Mouse (Mus musculus) liver, adult 2 months (tissue): ENCODE measurements around the gene Gfap. TPM values are rescaled to one million over a fixed set of nuclear protein-coding genes. Genes with fewer than 3 reads are reported as not detected.
A peak's percentile ranks its signal among the peaks of the same experiment; 100 is the strongest.

Source experiments
- DNase-seq: peaks from one replicate; pipeline ENCODE4 v3.0.0-alpha.2; 2011; ENCODE audit warnings: low read depth, low spot score; ENCODE audit errors: extremely low read depth
- H3K27ac ChIP-seq: fragments of 200-500 bp; replicated peaks from 2 replicates; pipeline ENCODE4 v1.5.1; 2012; ENCODE audit warnings: low read depth, mild to moderate bottlenecking, control low read depth, inconsistent platforms, low read length; ENCODE audit not compliant: insufficient read depth
- H3K27me3 ChIP-seq: fragments of 200-500 bp; 2 replicates; pipeline ENCODE4 v1.6.1; 2012; ENCODE audit warnings: mild to moderate bottlenecking, moderate library complexity, low read length, inconsistent platforms; ENCODE audit not compliant: control insufficient read depth, insufficient read depth
- H3K36me3 ChIP-seq: fragments of 200-500 bp; 2 replicates; pipeline ENCODE4 v1.6.1; 2012; ENCODE audit warnings: low read length, inconsistent platforms; ENCODE audit not compliant: control insufficient read depth, insufficient read depth
- H3K4me1 ChIP-seq: fragments of 200-500 bp; 2 replicates; pipeline ENCODE4 v1.6.1; 2011; ENCODE audit warnings: low read length; ENCODE audit not compliant: control insufficient read depth, insufficient read depth
- H3K4me3 ChIP-seq: fragments of 200-500 bp; 2 replicates; pipeline ENCODE4 v1.5.1; 2011; ENCODE audit warnings: low read depth, mild to moderate bottlenecking, control low read depth, low read length, moderate library complexity; ENCODE audit not compliant: insufficient read depth
- H3K79me2 ChIP-seq: fragments of 200-500 bp; 2 replicates; pipeline ENCODE4 v1.6.1; 2012; ENCODE audit warnings: inconsistent platforms, mild to moderate bottlenecking, low read length, moderate library complexity; ENCODE audit not compliant: control insufficient read depth, insufficient read depth
- H3K9ac ChIP-seq: fragments of 200-500 bp; 2 replicates; pipeline ENCODE4 v1.6.1; 2012; ENCODE audit warnings: low read depth, mild to moderate bottlenecking, control low read depth, inconsistent platforms, low read length
- CTCF ChIP-seq: fragments of 200-500 bp; IDR thresholded peaks from 2 replicates; pipeline ENCODE4 v1.5.1; 2011; ENCODE audit warnings: low read depth, low read length, control low read depth
- POLR2A ChIP-seq: fragments of 200-500 bp; IDR thresholded peaks from 2 replicates; pipeline ENCODE4 v1.6.1; 2011; ENCODE audit warnings: low read length, control low read depth; ENCODE audit not compliant: insufficient read depth; ENCODE audit errors: extremely low read depth
- WGBS: fragments of 180-500 bp; shearing (Covaris S2); methylation state at CpG from one replicate; pipeline ENCODE4 v1.1.7; 2018; 5-methylcytosine and 5-hydroxymethylcytosine counted together
- polyA plus RNA-seq: library from polyadenylated mRNA; depleted of rRNA; stranded (reverse); fragments of >200 nt; gene quantifications from 2 replicates; pipeline ENCODE4 v1.2.3, GENCODE M21; 2012; rRNA removed
- total RNA-seq: library from RNA; depleted of rRNA; stranded (reverse); fragments of >200 nt; gene quantifications from 2 replicates; pipeline ENCODE4 v1.2.3, GENCODE M21; 2014; rRNA removed

Gfap gene
- total RNA-seq: 0.18 and 0.20 TPM in 2 replicates
- 0.29 and 0.35 TPM in 2 replicates for polyA plus RNA-seq

DNA sequence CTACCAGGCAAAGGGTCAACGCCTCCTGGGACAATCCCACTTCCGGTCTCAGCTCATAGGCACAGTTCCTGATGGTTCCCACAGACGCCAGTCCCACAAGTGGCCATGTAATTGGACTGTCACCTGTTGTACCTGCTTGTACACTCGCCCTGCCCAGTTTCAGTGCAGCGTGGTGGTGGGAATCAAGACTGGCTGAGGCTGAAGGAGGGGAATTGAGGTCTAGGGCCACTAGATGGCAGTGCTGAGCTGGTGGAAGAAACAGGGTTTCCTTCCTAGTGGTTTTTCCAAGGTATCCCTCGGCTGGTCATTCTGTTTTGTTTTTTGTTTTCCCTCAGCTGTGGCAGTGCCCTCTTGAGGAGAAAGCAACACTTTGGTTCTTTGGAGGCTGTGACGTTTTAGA, at the start of gene Gfap:
Gene Gfap (minus strand): TSS at position 150 of the 400 bp plus-strand sequence.
- WGBS: 8% methylated on average over 7 of the region's 7 CpGs
- Histone ChIP-seq H3K4me1 (no peaks in the 10 kb centered on the region), H3K36me3 (no peaks in the 10 kb centered on the region), H3K27ac (no peak within 1 kb of the TSS), H3K27me3 (no peaks in the 10 kb centered on the region), H3K79me2 (no peaks in the 10 kb centered on the region), H3K4me3 (no peak within 1 kb of the TSS), H3K9ac (no peak within 1 kb of the TSS)
- peak; percentile 49 for DNase-seq
- TF ChIP-seq POLR2A (no peak), CTCF (peak; percentile 93)

DNA sequence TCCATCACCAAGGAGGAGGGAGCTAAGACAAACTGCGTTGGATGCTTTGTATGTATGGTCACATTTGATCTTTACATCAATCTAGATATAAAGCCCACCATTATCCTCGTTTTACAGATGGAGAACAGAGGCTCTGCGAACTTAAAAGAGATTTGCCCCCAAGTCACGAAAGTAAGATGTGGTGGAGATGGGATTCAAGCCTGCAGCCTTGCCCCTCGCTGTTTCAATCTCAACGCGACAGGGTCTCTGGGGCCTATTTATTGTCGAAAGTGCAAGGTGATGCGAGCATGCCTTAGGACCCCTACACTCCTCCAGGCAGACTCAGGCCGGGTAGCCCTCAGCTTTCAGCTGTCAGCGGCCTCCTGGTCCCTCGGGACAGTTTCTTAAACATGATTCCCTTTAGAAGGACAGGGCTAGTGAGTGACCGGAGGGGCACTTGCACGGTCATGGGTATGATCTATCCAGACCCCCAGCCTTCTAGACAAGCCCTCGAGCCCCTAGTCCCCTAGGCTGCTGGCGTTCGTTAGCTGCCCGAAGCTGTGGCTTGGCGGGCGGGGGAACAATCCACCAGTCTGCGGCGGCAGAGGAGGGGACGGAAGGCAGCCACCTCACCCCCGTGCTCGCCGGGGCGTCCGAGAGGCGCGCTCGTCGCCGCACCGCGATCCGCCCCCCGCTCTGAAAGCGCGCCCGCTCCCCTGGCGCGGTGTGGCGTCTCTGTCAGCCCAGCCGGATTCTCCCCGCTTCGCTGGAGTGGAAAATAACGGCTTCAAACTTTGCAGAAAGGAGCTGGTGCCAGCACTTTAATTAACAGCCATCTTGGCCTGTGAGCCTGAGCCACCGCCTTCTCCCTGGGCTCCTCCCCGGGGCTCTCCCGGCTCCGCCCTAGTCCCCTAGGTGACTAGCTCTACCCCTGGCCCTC, 47.6 kb upstream of the Gfap start:
- H3K27ac ChIP-seq: no peak overlapping the region
- peaks cover 29% of the 10 kb centered on the region for H3K27me3 ChIP-seq
- no peaks in the 10 kb centered on the region; the same call in 1 of the 2 replicates for H3K4me1 ChIP-seq
- H3K9ac ChIP-seq: peak overlapping the region; percentile 24; the same call in 1 of the 2 replicates
- no peaks in the 10 kb centered on the region for H3K36me3 ChIP-seq
- peak overlapping the region; percentile 52; the same call in 1 of the 2 replicates for H3K4me3 ChIP-seq
- no peak for TF ChIP-seq CTCF
- TF ChIP-seq POLR2A: no peak
- 4% methylated on average over 51 of the region's 51 CpGs for WGBS
- no peaks in the 10 kb centered on the region for H3K79me2 ChIP-seq
- no peak for DNase-seq

DNA sequence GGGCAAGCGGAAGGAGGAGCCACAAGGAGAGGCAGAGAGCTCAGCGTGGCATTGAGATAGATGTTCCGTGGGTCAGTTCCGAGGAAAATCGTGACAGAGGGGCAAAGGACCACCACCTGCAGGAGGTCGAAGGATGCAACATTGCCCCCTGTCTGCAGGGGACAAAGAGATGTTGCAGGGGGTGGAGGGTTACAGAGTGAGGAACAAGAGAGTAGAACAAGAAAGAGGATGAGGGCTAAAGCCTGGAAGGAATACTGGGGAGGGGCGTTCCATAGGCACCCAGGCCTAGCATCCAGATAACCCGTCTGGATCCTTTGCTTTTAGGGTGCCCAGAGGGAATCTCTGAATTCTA, 46.3 kb upstream of the Gfap start:
- TF ChIP-seq POLR2A (no peak), CTCF (no peak)
- Histone ChIP-seq H3K9ac (no peak overlapping the region), H3K4me3 (no peak overlapping the region), H3K27ac (no peak overlapping the region), H3K27me3 (peaks cover 31% of the 10 kb centered on the region), H3K79me2 (no peaks in the 10 kb centered on the region), H3K36me3 (no peaks in the 10 kb centered on the region), H3K4me1 (no peaks in the 10 kb centered on the region; the same call in 1 of the 2 replicates)
- 9% methylated on average over 8 of the region's 8 CpGs for WGBS
- no peak for DNase-seq

DNA sequence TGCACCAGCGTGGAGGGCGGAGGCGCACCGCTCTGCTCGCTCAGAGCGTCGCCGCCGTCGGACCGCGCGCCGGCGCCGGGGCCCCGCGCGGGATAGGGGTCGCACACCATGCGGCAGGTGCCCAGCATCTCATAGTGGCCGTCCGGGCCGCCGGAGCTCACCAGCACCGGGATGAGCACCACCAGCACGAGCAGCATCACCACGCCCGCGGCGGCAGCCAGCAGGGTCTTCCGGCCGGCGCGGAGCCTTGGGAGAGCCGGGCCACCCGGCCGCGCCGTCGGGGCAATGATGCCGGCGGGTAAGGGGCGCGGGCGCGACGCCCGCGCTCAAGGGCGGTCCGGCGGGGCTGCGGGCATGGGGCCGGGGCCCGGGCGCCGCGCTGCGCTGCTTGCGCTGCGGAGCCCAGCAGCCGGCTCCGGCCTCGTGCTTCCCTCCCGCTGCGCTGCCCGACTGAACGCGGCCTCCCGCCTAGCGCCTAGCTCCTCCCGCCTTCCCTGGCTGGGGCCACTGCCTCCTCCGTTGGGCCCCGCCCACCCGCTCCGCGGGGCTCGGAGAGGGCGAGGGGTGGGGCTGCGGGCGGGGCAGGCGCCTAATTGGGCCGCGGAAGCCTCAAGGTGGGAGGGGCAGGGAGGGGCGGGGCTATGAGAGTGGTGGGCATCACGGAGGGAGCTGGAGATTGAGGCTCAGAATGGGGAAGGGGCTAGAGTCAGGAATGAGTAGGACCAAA, 45.7 kb upstream of the Gfap start, which contains the start of gene C1ql1:
Gene C1ql1 (minus strand): TSS at position 424 of the 727 bp plus-strand sequence.
- Histone ChIP-seq H3K4me1 (no peaks in the 10 kb centered on the region; the same call in 1 of the 2 replicates), H3K79me2 (no peaks in the 10 kb centered on the region), H3K4me3 (no peak within 1 kb of the TSS), H3K36me3 (no peaks in the 10 kb centered on the region), H3K27me3 (peaks cover 31% of the 10 kb centered on the region), H3K27ac (no peak within 1 kb of the TSS), H3K9ac (no peak within 1 kb of the TSS)
- TF ChIP-seq CTCF (no peak), POLR2A (no peak)
- DNase-seq: peak; percentile 25
- 3% methylated on average over 87 of the region's 87 CpGs for WGBS

DNA sequence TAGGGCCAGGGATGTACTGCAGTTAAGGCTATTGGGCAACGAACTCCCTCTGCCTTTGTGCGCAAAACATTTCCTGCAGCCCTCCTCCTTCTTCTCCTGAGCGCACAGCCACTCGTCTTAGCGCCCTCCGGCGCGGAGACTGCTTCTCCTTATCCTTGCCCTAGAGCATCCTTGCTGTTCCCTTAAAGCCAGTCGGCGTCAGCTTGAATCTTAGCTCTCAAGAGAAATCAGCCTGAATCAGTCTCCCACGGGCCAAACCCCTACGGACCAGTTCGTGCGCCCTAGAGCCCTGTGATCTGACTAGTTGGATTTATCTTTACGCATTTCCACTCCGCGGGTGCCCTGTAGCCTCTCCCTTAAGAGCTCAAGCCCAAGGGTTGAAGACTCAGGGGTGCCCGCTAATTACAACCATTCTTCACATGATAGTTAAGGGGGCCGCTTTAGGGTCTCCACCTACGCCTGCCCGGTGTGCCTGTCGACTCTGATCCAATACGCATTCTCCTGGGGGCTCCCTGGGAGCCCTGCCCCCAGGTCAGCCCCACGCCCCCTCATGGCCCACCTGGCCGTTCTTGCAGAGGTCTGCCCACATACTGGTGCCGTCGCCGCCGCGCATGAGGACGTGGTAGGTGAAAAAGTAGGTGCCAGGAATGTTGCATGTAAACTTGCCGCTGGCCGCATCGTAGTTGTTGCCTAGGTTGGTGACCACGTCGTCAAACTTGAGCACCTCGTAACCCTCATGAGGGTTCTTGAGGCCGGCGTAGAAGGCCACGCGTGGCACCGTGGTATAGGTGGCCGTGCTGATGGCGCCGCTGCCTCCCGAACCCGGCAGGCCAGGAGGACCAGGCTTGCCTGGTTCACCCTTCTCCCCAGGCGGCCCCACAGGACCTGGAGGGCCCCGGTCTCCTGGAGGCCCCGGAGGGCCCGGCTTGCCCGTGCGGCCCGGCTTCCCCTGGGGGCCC, 44.9 kb upstream of the Gfap start:
- Histone ChIP-seq H3K36me3 (no peaks in the 10 kb centered on the region), H3K27me3 (peaks cover 31% of the 10 kb centered on the region), H3K79me2 (no peaks in the 10 kb centered on the region), H3K4me1 (no peaks in the 10 kb centered on the region; the same call in 1 of the 2 replicates), H3K27ac (no peak overlapping the region), H3K4me3 (no peak overlapping the region), H3K9ac (no peak overlapping the region)
- DNase-seq: no peak
- TF ChIP-seq POLR2A: no peak
- no peak for TF ChIP-seq CTCF
- 10% methylated on average over 54 of the region's 54 CpGs for WGBS
